Comparison of ENCODE assay signal across 28 mouse cellular contexts in genomic region chr6:133973205-133973838, GRCm38 (mm10).
"Had no signal": no experiment of that assay in that cellular context is flagged by ENCODE, and none has a peak within 500 bp of the region (broad histone marks: within the 10 kb centered on the region; RNA-seq: fewer than 3 reads in every experiment).

No protein-coding gene starts in this region.

- H3K27me3 ChIP-seq: heart, embryonic 13.5 days; heart, embryonic 15.5 days; hindbrain, embryonic 12.5 days; intestine, embryonic 15.5 days; limb, embryonic 12.5 days; liver, embryonic 13.5 days; liver, embryonic 15.5 days had no signal

- H3K27ac ChIP-seq: heart, adult 2 months; heart, embryonic 13.5 days; heart, embryonic 15.5 days; hindbrain, embryonic 10.5 days; hindbrain, embryonic 12.5 days; hindbrain, embryonic 14.5 days; intestine, embryonic 15.5 days; layer of hippocampus, adult 2 months; left cerebral cortex, adult 2 months; limb, embryonic 10.5 days; limb, embryonic 12.5 days; liver, embryonic 13.5 days; liver, embryonic 15.5 days had no signal

- H3K9me3 ChIP-seq: heart, embryonic 13.5 days; heart, embryonic 15.5 days; hindbrain, embryonic 10.5 days; hindbrain, embryonic 12.5 days; intestine, embryonic 15.5 days; limb, embryonic 10.5 days; limb, embryonic 12.5 days; liver, embryonic 13.5 days; liver, embryonic 15.5 days had no signal

- H3K36me3 ChIP-seq: heart, embryonic 13.5 days; heart, embryonic 15.5 days; hindbrain, embryonic 10.5 days; hindbrain, embryonic 12.5 days; intestine, embryonic 15.5 days; limb, embryonic 10.5 days; limb, embryonic 12.5 days; liver, embryonic 13.5 days; liver, embryonic 15.5 days had no signal

- H3K4me1 ChIP-seq: heart, embryonic 15.5 days; hindbrain, embryonic 12.5 days; intestine, embryonic 15.5 days; limb, embryonic 10.5 days; limb, embryonic 12.5 days; liver, embryonic 13.5 days; liver, embryonic 15.5 days had no signal

- DNase-seq: gastrocnemius, postnatal 14 days; gastrocnemius, postnatal 36 days; heart, adult 2 months; heart, postnatal 14 days; heart, postnatal 36 days; kidney, adult 11 months; kidney, adult 2 months; kidney, adult 9 months; kidney, postnatal 10 days; kidney, postnatal 25 days; kidney, postnatal 4 days; liver; liver, embryonic 13.5 days had no signal

- H3K4me3 ChIP-seq: heart, adult 2 months; heart, embryonic 13.5 days; heart, embryonic 15.5 days; hindbrain, embryonic 10.5 days; hindbrain, embryonic 12.5 days; intestine, embryonic 15.5 days; layer of hippocampus, adult 2 months; left cerebral cortex, adult 2 months; limb, embryonic 10.5 days; limb, embryonic 12.5 days; liver, embryonic 13.5 days; liver, embryonic 15.5 days had no signal

- H3K4me2 ChIP-seq: heart, embryonic 11.5 days; heart, embryonic 13.5 days; heart, embryonic 15.5 days; hindbrain, embryonic 12.5 days; hindbrain, embryonic 14.5 days; intestine, embryonic 15.5 days; limb, embryonic 12.5 days; liver, embryonic 11.5 days; liver, embryonic 13.5 days; liver, embryonic 15.5 days had no signal

- ATAC-seq: hindbrain, embryonic 16.5 days; inflammation-experienced regulatory T-cells, adult 6 months; intestine, embryonic 15.5 days had no signal

- H3K9ac ChIP-seq: heart, embryonic 13.5 days; heart, embryonic 15.5 days; hindbrain, embryonic 12.5 days; hindbrain, embryonic 14.5 days; intestine, embryonic 15.5 days; limb, embryonic 12.5 days; liver, embryonic 13.5 days; liver, embryonic 15.5 days had no signal
